Mouse (Mus musculus): Measurements from ENCODE around the gene Slc7a5.

Gene Slc7a5

GRCm38 (mm10) chr8:121907587-121908248 lies at the start of gene Slc7a5:
Gene Slc7a5, minus strand, starts transcription at chr8:121907694.
- DNase-seq, result peak; percentile 96

DNA sequence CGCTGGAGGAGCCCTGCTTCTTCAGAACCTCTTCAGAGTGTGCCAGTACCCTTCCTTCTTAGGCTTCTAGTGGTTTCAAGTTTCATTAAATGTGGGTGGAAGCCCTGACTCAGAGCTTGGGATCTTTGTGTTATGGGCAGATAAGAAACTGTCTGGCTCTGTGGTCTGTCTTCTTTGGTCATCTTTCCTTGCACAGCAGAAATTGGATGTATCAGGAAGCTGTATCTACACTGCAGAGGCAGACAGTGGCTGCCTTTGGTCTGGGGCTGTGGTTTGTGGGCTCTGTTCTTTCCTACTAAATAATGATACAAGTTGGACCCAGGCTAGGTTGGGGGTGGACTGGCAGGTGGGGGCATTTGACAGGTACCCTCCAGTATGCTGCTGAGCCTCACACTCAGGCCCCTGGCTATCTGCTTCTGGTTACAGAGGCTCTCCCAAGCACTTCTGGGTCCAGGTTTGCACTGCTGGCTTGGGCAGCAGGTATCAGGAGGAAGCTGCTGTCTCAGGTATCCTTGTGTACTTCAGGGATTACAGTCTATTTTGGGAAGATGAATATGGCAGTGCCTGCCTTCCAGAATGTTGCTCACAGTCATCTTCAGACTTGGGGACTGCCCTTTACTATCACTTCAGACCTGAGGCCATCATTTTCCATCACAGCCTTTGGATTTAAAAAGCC lies 48.5 kb upstream of the Slc7a5 start:
- DNase-seq, result no peak

GRCm38 (mm10) chr8:121954981-121955555 lies 47.6 kb upstream of the Slc7a5 start:
- no peak for DNase-seq

GRCm38 (mm10) chr8:121953821-121954545 lies 46.5 kb upstream of the Slc7a5 start:
- DNase-seq, result no peak

DNA sequence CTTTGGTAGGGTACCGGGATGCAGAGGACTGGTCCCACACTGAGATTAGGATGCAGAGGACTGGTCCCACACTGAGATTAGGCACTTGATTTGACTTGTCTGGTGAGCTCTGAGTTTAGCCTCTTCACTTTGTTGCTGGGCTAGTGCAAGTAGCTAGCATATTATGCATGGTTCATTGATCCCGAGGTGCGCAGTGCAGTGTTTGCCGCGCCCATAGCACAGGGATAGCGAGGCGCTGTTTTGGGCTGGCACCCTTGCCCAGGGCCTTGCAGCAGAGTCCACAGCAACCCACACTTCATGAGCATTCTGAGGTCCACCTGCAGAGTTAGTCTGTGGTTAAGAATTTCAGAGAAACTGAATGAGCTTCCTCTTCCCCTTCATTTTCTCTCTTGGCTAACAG lies 45.3 kb upstream of the Slc7a5 start:
- no peak for DNase-seq

DNA sequence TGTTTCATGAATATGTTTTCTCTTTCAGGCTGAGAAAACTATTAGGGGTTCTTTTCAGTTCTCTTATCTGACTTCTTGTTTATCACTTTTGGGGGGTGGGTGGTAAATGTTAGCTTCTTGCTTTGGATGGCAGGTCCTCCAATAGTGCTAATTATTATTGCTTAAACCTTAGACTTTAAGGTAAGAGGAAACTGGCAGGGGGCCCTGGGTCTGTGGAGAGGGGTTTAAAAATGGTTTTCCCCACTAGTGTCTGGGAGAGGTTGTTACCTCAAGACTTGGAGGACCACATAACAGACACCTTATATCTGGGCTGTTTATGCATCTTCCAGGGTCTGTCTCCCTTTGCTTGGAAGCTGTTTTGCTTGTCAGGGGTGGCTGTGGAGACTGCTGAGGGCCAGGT lies 44.6 kb upstream of the Slc7a5 start:
- no peak for DNase-seq

- peak; percentile 38 for DNase-seq
These were observed 44.1 kb upstream of the Slc7a5 start for GRCm38 (mm10) chr8:121951656-121952009.

DNA sequence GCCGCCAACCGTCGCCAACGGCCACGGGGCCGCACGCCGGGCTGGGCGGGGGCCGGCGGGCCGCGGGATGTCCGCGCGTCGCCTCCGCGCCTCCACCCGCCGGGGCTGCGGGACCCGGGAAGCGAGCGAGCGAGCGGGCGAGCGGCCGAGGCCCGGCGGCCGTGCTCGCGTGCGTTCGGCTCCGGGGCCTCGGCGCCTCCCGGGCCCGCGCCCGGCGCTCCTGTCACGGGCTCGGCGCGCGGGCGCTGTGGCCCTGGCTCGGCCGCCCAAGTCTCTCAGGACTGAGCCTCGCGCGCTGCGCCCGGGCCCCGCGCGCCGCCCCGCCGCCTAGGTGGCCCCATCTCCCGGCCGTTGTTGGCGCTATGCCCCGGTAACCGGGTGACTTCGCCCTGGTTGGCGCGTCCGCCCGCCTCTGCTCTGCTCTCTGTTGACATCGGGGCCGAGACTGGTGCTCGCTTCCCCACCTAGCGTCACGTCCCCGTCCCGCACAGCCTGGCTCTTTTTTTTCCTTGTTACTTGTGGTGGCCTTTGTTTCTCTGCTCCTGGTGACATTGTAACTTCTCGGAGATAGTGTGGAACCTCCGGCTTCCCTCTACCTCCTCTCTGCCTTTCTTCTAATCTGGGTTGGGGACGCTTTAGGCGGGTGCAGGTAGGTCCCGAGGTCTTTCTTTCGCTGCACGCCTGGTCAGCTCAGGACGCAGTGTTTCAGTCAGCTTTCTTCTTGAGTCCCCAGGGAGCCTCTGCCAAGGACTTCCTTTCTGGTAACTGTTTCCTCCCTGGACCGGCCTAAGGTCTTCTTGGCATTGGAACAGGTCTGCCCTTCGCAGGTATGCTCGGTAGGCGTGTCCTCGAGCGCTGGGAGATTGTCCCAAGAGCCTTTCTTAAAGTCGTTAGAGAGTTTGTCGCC lies 43.5 kb upstream of the Slc7a5 start:
- DNase-seq, result peak; percentile 76

DNA sequence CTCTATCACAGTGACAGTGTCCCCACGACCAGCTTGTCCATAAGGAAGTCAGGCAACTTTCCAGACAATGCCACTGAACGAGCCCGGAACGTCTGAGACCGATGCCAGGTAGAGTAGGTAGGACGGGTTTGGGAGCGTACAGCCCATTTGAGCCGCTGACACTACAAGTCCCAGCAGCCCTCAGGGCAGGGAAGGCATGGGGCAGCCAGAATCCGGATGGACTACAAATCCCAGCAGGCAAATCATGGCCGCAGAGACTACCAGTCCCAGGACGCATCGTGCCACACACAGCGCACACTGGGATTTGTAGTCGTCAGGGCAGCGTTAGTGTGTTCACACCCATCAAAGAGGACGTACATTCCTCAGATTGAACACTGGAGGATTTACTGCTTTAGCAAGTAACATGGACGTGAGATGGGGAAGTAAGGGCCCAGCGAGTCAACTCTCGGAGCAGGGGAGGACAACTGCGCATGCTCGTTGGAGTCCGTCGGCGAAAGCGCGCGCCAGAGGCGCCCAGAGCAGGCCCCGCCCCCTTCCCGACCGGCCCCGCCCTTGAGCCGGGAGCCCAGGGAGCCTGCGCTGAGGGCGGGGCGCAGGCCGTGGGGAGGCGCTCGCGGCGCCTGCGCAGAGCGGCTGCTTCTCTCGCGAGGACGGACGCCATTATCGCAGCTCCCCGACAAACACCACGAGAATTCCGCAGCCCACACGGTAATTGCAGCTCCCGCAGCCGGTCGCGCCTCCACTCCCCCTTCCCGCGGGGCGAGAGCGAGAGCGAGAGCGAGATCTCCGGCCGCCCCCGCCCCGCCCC lies 42.7 kb upstream of the Slc7a5 start:
- peak; percentile 99 for DNase-seq

DNA sequence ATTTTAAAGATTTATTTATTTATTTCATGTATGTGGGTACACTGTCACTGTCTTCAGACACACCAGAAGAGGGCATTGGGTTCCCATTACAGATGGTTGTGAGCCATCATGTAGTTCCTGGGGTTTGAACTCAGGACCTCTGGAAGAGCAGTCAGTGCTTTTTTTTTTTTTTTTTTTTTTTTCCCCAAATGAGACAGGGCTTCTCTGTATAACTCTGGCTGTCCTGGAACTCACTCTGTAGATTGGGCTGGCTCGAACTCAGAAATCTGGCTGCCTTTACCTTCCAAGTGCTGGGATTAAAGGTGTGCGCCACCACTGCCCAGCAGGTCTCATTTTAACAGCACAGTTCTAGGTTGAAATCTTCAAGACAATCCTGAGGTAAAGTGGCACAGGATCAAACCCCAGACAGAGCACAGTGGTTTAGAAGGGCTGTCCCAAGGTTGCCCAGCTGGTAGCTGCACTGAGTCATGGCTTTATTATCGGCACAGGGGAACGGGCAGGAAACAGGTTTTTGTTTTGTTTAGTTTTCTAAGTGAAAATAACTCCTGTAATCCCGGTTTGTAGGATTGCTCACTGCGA lies 41.8 kb upstream of the Slc7a5 start, which contains the start of gene Banp:
Banp (plus strand) TSS at position 529 of the 579 bp plus-strand sequence.
- no peak for DNase-seq

GRCm38 (mm10) chr8:121948321-121949145 lies 41.0 kb upstream of the Slc7a5 start:
- no peak for DNase-seq

- peak; percentile 68 for DNase-seq
These were observed 40.3 kb upstream of the Slc7a5 start for GRCm38 (mm10) chr8:121947753-121948141.

GRCm38 (mm10) chr8:121947047-121947752 lies 39.7 kb upstream of the Slc7a5 start:
- no peak for DNase-seq

- no peak for DNase-seq
These were observed 38.9 kb upstream of the Slc7a5 start for GRCm38 (mm10) chr8:121946351-121946750.

DNA sequence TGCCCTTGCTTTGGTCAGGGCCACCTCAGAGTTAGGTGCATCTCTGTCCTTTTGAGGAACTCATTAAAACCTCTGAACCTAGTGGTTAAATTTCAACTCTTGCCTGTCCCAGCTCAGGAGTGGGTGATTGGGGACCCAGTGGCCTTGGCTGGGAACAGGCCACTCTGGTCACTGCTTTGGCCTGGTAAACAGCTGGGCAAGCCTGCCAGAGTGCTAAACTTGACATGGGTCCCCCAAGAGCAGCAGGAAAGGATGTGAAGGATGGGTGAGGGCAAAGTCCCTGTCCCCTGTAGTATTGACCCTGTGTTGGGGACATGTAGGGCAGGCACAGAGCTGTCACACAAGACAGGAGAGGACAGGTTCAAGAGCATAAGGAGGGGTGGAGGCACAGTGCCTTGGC lies 37.3 kb upstream of the Slc7a5 start, which contains the start of gene Car5a:
Car5a (minus strand) TSS at position 74 of the 400 bp plus-strand sequence.
- no peak for DNase-seq

GRCm38 (mm10) chr8:121943716-121944115 lies 36.2 kb upstream of the Slc7a5 start:
- DNase-seq, result no peak

DNA sequence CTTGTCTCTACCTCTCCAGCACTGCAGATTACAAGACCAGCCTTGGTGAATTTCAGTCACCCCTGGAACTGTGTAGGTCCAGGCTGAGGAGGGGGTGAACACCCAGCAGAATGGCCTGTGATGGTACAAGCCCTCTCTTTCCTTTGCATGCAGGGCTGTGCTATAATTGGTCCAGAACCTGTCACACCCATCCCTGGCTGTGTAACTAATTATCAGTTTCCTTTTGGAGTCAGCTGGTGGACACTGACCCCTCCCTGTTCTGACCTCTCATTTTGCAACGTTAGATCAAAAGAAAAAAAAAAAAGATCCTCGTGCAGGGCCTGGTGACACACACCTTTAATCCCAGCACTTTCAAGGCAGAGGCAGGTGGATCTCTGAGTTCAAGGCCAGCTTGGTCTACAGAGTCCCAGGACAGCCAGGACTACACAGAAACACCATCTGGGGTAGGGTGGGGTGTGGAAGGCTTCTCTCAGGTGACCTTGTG lies 35.6 kb upstream of the Slc7a5 start:
- no peak for DNase-seq

- no peak for DNase-seq
These were observed 31.2 kb upstream of the Slc7a5 start for GRCm38 (mm10) chr8:121938732-121939131.

DNA sequence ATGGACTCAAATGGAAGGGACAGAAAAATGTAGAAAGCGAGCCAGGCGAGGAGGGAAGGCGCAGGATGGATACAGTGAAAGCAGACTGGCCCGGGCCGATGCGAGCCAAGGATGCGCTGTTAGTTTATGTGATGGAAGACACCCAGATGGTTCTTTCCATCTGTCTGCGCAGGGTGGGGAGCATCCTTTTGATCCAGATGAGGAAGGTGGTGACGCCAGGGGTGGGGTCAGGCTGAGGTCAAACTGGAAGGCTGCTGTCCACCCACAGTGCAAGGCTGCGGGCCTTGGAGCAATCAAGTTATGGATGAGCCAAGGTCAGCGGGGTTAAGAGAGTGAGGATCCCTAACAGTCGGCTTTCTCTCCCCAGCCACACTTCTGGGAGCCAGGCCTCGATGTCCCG lies 28.9 kb upstream of the Slc7a5 start:
- DNase-seq, result no peak

All from cerebellum, adult 8-10 months (tissue).